Mouse (Mus musculus) limb, embryonic 14.5 days (tissue): ENCODE results near the gene Aaed1. TPM values are rescaled to one million over a fixed set of nuclear protein-coding genes. Genes with fewer than 3 reads are reported as not detected.

Experiments
- ATAC-seq: fragments of 200-750 bp; cut with Nextera tagmentation; 2 replicates; pipeline ENCODE4 v1.8.0; 2017; ENCODE audit warnings: low read depth, moderate number of reproducible peaks, moderate TSS enrichment; ENCODE audit not compliant: low FRiP score
- DNase-seq: peaks from one replicate; pipeline ENCODE4 v3.0.0-alpha.2; 2015; ENCODE audit warnings: low spot score
- H3K27ac ChIP-seq: fragments of 300-500 bp; sonication (generic); replicated peaks from 2 replicates; pipeline ENCODE4 v1.5.1; 2014; ENCODE audit warnings: low read depth, mild to moderate bottlenecking, low read length, moderate library complexity, mixed read lengths
- H3K27me3 ChIP-seq: fragments of 300-500 bp; sonication (generic); 2 replicates; pipeline ENCODE4 v1.6.1; 2014; ENCODE audit warnings: low read length, mixed read lengths; ENCODE audit not compliant: control insufficient read depth, insufficient read depth
- H3K36me3 ChIP-seq: fragments of 300-500 bp; sonication (generic); 2 replicates; pipeline ENCODE4 v1.6.1; 2014; ENCODE audit warnings: mild to moderate bottlenecking, low read length, moderate library complexity, mixed read lengths; ENCODE audit not compliant: control insufficient read depth, insufficient read depth
- H3K4me1 ChIP-seq: fragments of 300-500 bp; sonication (generic); 2 replicates; pipeline ENCODE4 v1.6.1; 2014; ENCODE audit warnings: antibody characterized with exemption, low read length, mixed read lengths; ENCODE audit not compliant: control insufficient read depth, insufficient read depth
- H3K4me2 ChIP-seq: fragments of 300-500 bp; sonication (generic); replicated peaks from 2 replicates; pipeline ENCODE4 v1.6.1; 2014; ENCODE audit warnings: low read depth, mild to moderate bottlenecking, low read length, moderate library complexity; ENCODE audit not compliant: severe bottlenecking
- H3K4me3 ChIP-seq: fragments of 300-500 bp; sonication (generic); replicated peaks from 2 replicates; pipeline ENCODE4 v1.5.1; 2014; ENCODE audit warnings: low read length
- H3K9ac ChIP-seq: fragments of 300-500 bp; sonication (generic); 2 replicates; pipeline ENCODE4 v1.6.1; 2014; ENCODE audit warnings: mild to moderate bottlenecking, low read depth, low read length, moderate library complexity; ENCODE audit not compliant: severe bottlenecking
- H3K9me3 ChIP-seq: fragments of 300-500 bp; sonication (generic); 2 replicates; pipeline ENCODE4 v1.6.1; 2016; ENCODE audit warnings: low read length; ENCODE audit not compliant: control insufficient read depth
- POLR2A ChIP-seq: fragments of 200-500 bp; IDR thresholded peaks from 2 replicates; pipeline ENCODE4 v1.8.0; 2012; ENCODE audit warnings: inconsistent platforms, mild to moderate bottlenecking, moderate library complexity, borderline replicate concordance; ENCODE audit not compliant: insufficient read depth, insufficient read length; ENCODE audit errors: extremely low read depth
- WGBS: fragments of 180-500 bp; shearing (Covaris S2); extraction: QIAGEN DNeasy Blood & Tissue Kit; methylation state at CpG from one replicate; pipeline ENCODE4 v1.1.7; 2014; 5-methylcytosine and 5-hydroxymethylcytosine counted together
- polyA plus RNA-seq, 2 experiments: library from polyadenylated mRNA; depleted of rRNA in 1 of 2; stranded (reverse) in 1 of 2; unstranded in 1 of 2; fragments of >200 nt; fragmentation: Nextera tagmentation in 1 of 2; extraction: Ambion mirVana in 1 of 2; gene quantifications; 2 replicates each; pipeline versions ENCODE4 v1.2.1 to v1.2.3; 2012 to 2014

Aaed1 gene
- polyA plus RNA-seq, 2 experiments: 19.8 to 31.9 TPM

DNA sequence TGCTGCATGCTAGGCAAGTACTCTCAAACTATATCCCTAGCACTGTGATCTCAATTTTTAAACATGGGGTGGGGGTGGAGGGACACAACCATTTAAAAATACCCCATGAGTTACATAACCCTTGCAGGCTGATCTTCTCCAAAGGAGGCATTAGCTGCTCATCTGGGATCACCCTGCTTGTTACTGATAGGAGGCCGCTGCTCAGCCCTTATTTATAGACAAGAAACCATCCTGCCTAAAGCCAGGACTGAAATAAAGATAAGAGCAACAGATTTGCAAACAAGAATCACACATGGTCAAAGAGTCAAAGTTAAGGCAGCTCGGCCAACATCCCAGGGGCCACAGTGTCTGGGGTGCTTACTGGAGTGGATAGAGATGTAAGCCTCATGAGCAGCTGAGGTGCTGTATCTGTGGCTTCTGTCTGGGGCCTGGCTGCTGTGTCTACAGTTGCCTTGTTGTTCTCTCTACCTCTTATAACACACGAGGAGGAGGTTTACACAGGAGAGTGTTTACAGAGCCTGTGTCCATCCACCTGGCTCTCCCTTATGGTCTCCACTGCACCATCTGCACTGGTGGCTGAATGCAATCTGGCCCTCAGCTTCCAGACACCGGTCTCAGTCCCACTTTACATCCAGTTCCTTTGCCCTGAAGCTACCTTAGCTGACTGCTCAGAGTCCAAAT is 75.4 kb downstream of the Aaed1 start:
- TF ChIP-seq POLR2A: no peak
- Histone ChIP-seq H3K36me3 (no peaks in the 10 kb centered on the region), H3K9me3 (no peaks in the 10 kb centered on the region), H3K4me3 (no peak overlapping the region), H3K27ac (no peak overlapping the region), H3K9ac (no peak overlapping the region), H3K4me2 (no peak overlapping the region), H3K4me1 (peaks cover 15% of the 10 kb centered on the region), H3K27me3 (no peaks in the 10 kb centered on the region)
- no peak for DNase-seq
- WGBS: 61% methylated on average over 4 of the region's 4 CpGs
- ATAC-seq: no peak

DNA sequence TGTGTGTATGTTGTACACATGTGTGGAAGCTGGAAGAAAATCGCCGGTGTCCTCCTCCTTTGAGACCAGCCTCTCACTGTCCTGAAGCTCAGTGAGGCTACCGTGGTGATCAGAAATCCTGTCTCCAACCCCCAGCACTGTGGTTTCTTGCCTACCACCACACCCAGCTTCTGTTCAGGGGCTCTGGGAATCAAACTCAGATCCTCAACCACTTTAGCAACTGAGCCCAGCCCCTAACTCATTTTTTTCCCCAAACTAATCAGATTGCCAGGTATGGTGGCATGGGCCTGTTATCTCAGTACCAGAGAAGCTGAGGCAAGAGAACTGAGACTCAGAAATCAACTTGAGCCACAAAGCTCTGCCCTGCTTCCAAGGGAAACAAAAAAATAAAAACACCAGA is 76.7 kb downstream of the Aaed1 start:
- H3K36me3 ChIP-seq: no peaks in the 10 kb centered on the region
- H3K9me3 ChIP-seq: no peaks in the 10 kb centered on the region
- H3K4me1 ChIP-seq: peaks cover 15% of the 10 kb centered on the region
- H3K27me3 ChIP-seq: no peaks in the 10 kb centered on the region
- peak overlapping the region; percentile 61 for H3K27ac ChIP-seq
- H3K4me2 ChIP-seq: no peak overlapping the region
- ATAC-seq (no peak), DNase-seq (no peak)
- H3K9ac ChIP-seq: no peak overlapping the region
- WGBS: 35% methylated on average over 3 of the region's 3 CpGs
- H3K4me3 ChIP-seq: no peak overlapping the region
- TF ChIP-seq POLR2A: no peak

DNA sequence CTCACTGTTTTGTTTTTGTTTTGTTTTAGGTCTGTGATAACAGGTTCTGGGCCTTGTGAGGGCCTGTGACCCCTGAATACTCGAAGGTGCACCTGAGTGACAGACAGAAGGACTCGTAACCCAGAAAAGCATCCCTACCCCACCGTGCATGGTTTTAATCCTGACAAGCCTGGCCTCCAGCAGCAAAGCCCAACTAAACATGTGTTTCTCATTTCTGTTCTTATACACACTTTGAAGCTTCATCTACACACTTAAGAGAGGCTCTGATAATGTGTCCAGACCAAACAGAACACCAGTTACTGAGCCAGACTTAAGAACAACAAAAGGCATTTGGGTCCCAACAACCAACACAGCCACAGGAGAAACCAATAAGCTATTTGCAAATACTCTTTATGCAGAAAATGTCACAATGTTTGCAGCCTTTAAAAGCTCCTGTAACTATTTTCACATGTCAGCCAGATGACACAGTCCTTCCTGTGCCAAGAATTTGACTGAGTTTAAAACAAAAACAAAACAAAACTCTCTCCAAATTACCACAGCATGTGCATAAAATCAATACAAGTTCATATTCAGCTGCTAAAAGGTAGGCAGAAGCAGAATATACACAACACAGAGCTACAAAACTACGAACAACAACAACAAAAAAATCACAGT is 77.3 kb downstream of the Aaed1 start:
- H3K27ac ChIP-seq: peak overlapping the region; percentile 61
- peaks cover 11% of the 10 kb centered on the region for H3K4me1 ChIP-seq
- DNase-seq: peak; percentile 70
- H3K4me3 ChIP-seq: no peak overlapping the region
- H3K9ac ChIP-seq: no peak overlapping the region
- ATAC-seq: peak; percentile 67
- no peaks in the 10 kb centered on the region for H3K36me3 ChIP-seq
- H3K9me3 ChIP-seq: no peaks in the 10 kb centered on the region
- no peak for TF ChIP-seq POLR2A
- no peak overlapping the region for H3K4me2 ChIP-seq
- H3K27me3 ChIP-seq: no peaks in the 10 kb centered on the region
- 24% methylated on average over 4 of the region's 4 CpGs for WGBS

DNA sequence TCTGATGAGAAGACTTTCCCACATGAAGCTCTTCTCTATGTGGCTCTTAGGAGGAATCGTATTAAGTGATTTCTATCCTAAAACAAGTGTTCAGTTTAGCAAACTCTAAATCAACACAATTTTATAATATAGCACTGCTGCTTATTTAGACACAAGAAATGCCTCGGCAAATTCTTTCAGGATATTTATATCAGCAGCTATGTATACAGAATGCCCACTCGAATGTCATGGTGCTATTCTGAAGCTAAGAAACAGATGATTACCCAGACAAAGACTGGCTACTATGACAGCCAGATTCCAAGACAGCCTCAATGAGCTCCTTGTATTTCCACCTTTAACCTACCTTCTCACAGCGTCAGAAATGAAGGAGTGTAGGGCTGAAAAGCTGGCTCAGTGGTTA is 79.4 kb downstream of the Aaed1 start:
- H3K4me2 ChIP-seq: no peak overlapping the region
- no peaks in the 10 kb centered on the region for H3K9me3 ChIP-seq
- no peaks in the 10 kb centered on the region for H3K36me3 ChIP-seq
- H3K4me3 ChIP-seq: no peak overlapping the region
- H3K4me1 ChIP-seq: peaks cover 11% of the 10 kb centered on the region
- no peak for ATAC-seq
- 89% methylated on average over 4 of the region's 4 CpGs for WGBS
- H3K27ac ChIP-seq: peak overlapping the region; percentile 14; the same call in 1 of the 2 replicates
- no peaks in the 10 kb centered on the region for H3K27me3 ChIP-seq
- no peak overlapping the region for H3K9ac ChIP-seq
- no peak for DNase-seq
- no peak for TF ChIP-seq POLR2A

DNA sequence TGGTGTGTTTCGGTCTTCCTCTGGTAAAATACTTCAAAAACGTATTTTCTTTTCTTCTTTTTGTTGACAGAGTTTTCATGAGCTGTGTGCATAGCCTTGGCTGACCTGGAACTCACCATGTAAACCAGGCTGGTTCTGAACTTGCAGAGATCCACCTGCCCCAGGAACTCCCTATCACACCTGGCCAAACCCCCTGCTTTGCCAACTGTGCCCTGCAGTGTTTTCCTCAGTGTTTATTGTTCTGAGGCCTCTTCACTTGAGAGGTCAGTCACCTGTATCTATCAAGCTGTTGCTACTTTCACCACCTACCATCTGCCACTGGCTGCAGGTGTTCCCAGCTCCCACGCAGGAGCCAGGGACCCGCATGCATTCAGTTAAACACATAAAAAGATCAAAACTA is 85.8 kb downstream of the Aaed1 start:
- no peaks in the 10 kb centered on the region for H3K4me1 ChIP-seq
- H3K9me3 ChIP-seq: no peaks in the 10 kb centered on the region
- 89% methylated on average over 4 of the region's 4 CpGs for WGBS
- no peak overlapping the region for H3K27ac ChIP-seq
- H3K4me2 ChIP-seq: no peak overlapping the region
- H3K36me3 ChIP-seq: no peaks in the 10 kb centered on the region
- DNase-seq: no peak
- H3K9ac ChIP-seq: no peak overlapping the region
- no peak for TF ChIP-seq POLR2A
- H3K27me3 ChIP-seq: no peaks in the 10 kb centered on the region
- H3K4me3 ChIP-seq: no peak overlapping the region
- no peak for ATAC-seq
